ENCODE assay signal across 11 mouse cellular contexts in genomic region chr12:109748326-109749059, GRCm38 (mm10).
DNase-seq lines count a peak whose midpoint lies in the region; ATAC-seq lines count a peak whose summit lies in the region.
"Had no signal": no experiment of that assay in that cellular context is flagged by ENCODE, and none has a peak within 500 bp of the region (broad histone marks: within the 10 kb centered on the region; RNA-seq: fewer than 3 reads in every experiment).

No protein-coding gene starts in this region.

- WGBS in hindbrain, embryonic 11.5 days = 81% methylated on average over 12 of the region's 12 CpGs
- 70% methylated on average over 12 of the region's 12 CpGs for WGBS in hindbrain, embryonic 16.5 days
- 49% methylated on average over 12 of the region's 12 CpGs for WGBS in embryonic facial prominence, embryonic 15.5 days

- no peaks in the 10 kb centered on the region for H3K9me3 ChIP-seq in hindbrain, embryonic 11.5 days (ENCODE audit: control insufficient read depth, low read length)
- no peaks in the 10 kb centered on the region for H3K9me3 ChIP-seq in hindbrain, embryonic 16.5 days (ENCODE audit: control insufficient read depth, low read length)
- H3K9me3 ChIP-seq in embryonic facial prominence, embryonic 15.5 days (replicated peaks) = no peaks in the 10 kb centered on the region

- no peak for ATAC-seq in hindbrain, embryonic 11.5 days (ENCODE audit: low FRiP score)
- no peak for ATAC-seq in hindbrain, embryonic 16.5 days
- ATAC-seq in embryonic facial prominence, embryonic 15.5 days (ENCODE audit: insufficient number of reproducible peaks, low FRiP score, low TSS enrichment, low read depth) = no peak
- no peak for ATAC-seq in megakaryocyte, adult 5-6 weeks (ENCODE audit: poor library complexity, severe bottlenecking)
- ATAC-seq in granulocyte monocyte progenitor cell, adult 5-6 weeks (replicated peaks; ENCODE audit: poor library complexity, severe bottlenecking) = no peak

- H3K36me3 ChIP-seq in hindbrain, embryonic 11.5 days (ENCODE audit: control insufficient read depth, insufficient read depth, low read length) = no peaks in the 10 kb centered on the region
- peaks cover 2% of the 10 kb centered on the region; the same call in 1 of the 2 replicates for H3K36me3 ChIP-seq in hindbrain, embryonic 16.5 days (ENCODE audit: control insufficient read depth, insufficient read depth, low read length)
- H3K36me3 ChIP-seq in embryonic facial prominence, embryonic 15.5 days = 0 out of 2 replicates have a peak, but pooled peaks cover 2% of the 10 kb centered on the region

- H3K4me2 ChIP-seq in hindbrain, embryonic 11.5 days (replicated peaks; ENCODE audit: low read depth, low read length) = no peak overlapping the region
- no peak overlapping the region for H3K4me2 ChIP-seq in hindbrain, embryonic 16.5 days (ENCODE audit: low read length)
- H3K4me2 ChIP-seq in embryonic facial prominence, embryonic 15.5 days (replicated peaks) = no peak overlapping the region

- no peaks in the 10 kb centered on the region for H3K27me3 ChIP-seq in hindbrain, embryonic 11.5 days (ENCODE audit: control insufficient read depth, insufficient read depth, low read length)
- no peaks in the 10 kb centered on the region for H3K27me3 ChIP-seq in hindbrain, embryonic 16.5 days (replicated peaks; ENCODE audit: control insufficient read depth, insufficient read depth, low read length)
- no peaks in the 10 kb centered on the region for H3K27me3 ChIP-seq in embryonic facial prominence, embryonic 15.5 days

- H3K27ac ChIP-seq in hindbrain, embryonic 11.5 days (ENCODE audit: low read depth, low read length) = peak overlapping the region; percentile 70; the same call in 1 of the 2 replicates
- H3K27ac ChIP-seq in hindbrain, embryonic 16.5 days (ENCODE audit: low read depth, low read length) = no peak overlapping the region
- peak overlapping the region; percentile 71 for H3K27ac ChIP-seq in embryonic facial prominence, embryonic 15.5 days (replicated peaks)
- H3K27ac ChIP-seq: macrophage had no signal

- H3K4me1 ChIP-seq in hindbrain, embryonic 11.5 days (replicated peaks; ENCODE audit: control insufficient read depth, insufficient read depth, low read length) = peaks cover 3% of the 10 kb centered on the region
- peaks cover 19% of the 10 kb centered on the region for H3K4me1 ChIP-seq in hindbrain, embryonic 16.5 days (ENCODE audit: control insufficient read depth, insufficient read depth, low read depth, low read length)
- H3K4me1 ChIP-seq in embryonic facial prominence, embryonic 15.5 days = peaks cover 36% of the 10 kb centered on the region

- no peak overlapping the region for H3K9ac ChIP-seq in hindbrain, embryonic 11.5 days (ENCODE audit: low read depth, low read length)
- no peak overlapping the region for H3K9ac ChIP-seq in hindbrain, embryonic 16.5 days (ENCODE audit: low read depth, low read length)
- H3K9ac ChIP-seq in embryonic facial prominence, embryonic 15.5 days = no peak overlapping the region

- H3K4me3 ChIP-seq in hindbrain, embryonic 11.5 days (ENCODE audit: low read depth, low read length) = no peak overlapping the region
- no peak overlapping the region for H3K4me3 ChIP-seq in hindbrain, embryonic 16.5 days (ENCODE audit: low read length)
- H3K4me3 ChIP-seq in embryonic facial prominence, embryonic 15.5 days (replicated peaks) = no peak overlapping the region
- H3K4me3 ChIP-seq: erythroblast, embryonic 14.5 days had no signal

- DNase-seq in hindbrain, embryonic 11.5 days (ENCODE audit: low spot score) = no peak
- peak; percentile 59 for DNase-seq in layer of hippocampus, adult 9-10 months (ENCODE audit: low spot score)
- peak; percentile 65 for DNase-seq in right cerebral cortex, adult 18-20 months
- DNase-seq in testis, postnatal 10 days (ENCODE audit: low spot score) = no peak
- DNase-seq: adrenal gland, adult 8-10 months had no signal

Comparison
In these comparisons a context has a peak if more than half of its experiments do, and no peak if none do; other contexts are left out.
1. DNase-seq: peak in layer of hippocampus, adult 9-10 months (single experiment) and right cerebral cortex, adult 18-20 months (single experiment); none in hindbrain, embryonic 11.5 days (single experiment) and testis, postnatal 10 days (single experiment).